Mouse (Mus musculus) heart, embryonic 11.5 days (tissue): ENCODE measurements at regions not wholly inside any gene's neighbourhood (a gene's known extent, or its start where the extent isn't known, plus 50 kb on each side); places are given as distances from the start of the nearest gene placed in this dataset.

Source experiments
- ATAC-seq: fragments of 200-750 bp; cut with Nextera tagmentation; replicated peaks from 2 replicates; pipeline ENCODE4 v1.8.0; 2017; ENCODE audit warnings: moderate library complexity; ENCODE audit not compliant: insufficient number of reproducible peaks, low FRiP score, low TSS enrichment
- H3K27ac ChIP-seq: fragments of 300-500 bp; sonication (generic); 2 replicates; pipeline ENCODE4 v1.5.1; 2014; ENCODE audit warnings: mild to moderate bottlenecking, low read depth, low read length
- H3K27me3 ChIP-seq: fragments of 300-500 bp; sonication (generic); 2 replicates; pipeline ENCODE4 v1.6.1; 2014; ENCODE audit warnings: mild to moderate bottlenecking, low read length, mixed read lengths; ENCODE audit not compliant: control insufficient read depth, insufficient read depth
- H3K36me3 ChIP-seq: fragments of 300-500 bp; sonication (generic); 2 replicates; pipeline ENCODE4 v1.6.1; 2014; ENCODE audit warnings: mild to moderate bottlenecking, low read length, moderate library complexity, mixed read lengths; ENCODE audit not compliant: control insufficient read depth, insufficient read depth
- H3K4me1 ChIP-seq: fragments of 300-500 bp; sonication (generic); 2 replicates; pipeline ENCODE4 v1.6.1; 2014; ENCODE audit warnings: low read length; ENCODE audit not compliant: control insufficient read depth, insufficient read depth
- H3K4me2 ChIP-seq: fragments of 300-500 bp; sonication (generic); 2 replicates; pipeline ENCODE4 v1.6.1; 2014; ENCODE audit warnings: mild to moderate bottlenecking, moderate library complexity
- H3K4me3 ChIP-seq: fragments of 300-500 bp; sonication (generic); 2 replicates; pipeline ENCODE4 v1.5.1; 2014; ENCODE audit warnings: low read depth, low read length
- H3K9ac ChIP-seq: fragments of 300-500 bp; sonication (generic); 2 replicates; pipeline ENCODE4 v1.6.1; 2014; ENCODE audit warnings: mild to moderate bottlenecking, low read depth, low read length, moderate library complexity
- H3K9me3 ChIP-seq: fragments of 300-500 bp; sonication (generic); replicated peaks from 2 replicates; pipeline ENCODE4 v1.6.1; 2016; ENCODE audit warnings: low read length; ENCODE audit not compliant: control insufficient read depth
- whole genome bisulfite sequencing: fragments of 180-500 bp; shearing (Covaris S2); extraction: QIAGEN DNeasy Blood & Tissue Kit; methylation state at CpG from one replicate; pipeline ENCODE4 v1.1.7; 2014; ENCODE audit not compliant: insufficient replicate concordance; 5-methylcytosine and 5-hydroxymethylcytosine counted together

- no peak for ATAC-seq
- Histone ChIP-seq H3K9ac (no peak overlapping the region), H3K4me3 (no peak overlapping the region), H3K36me3 (no peaks in the 10 kb centered on the region), H3K4me1 (no peaks in the 10 kb centered on the region), H3K9me3 (no peaks in the 10 kb centered on the region), H3K27me3 (no peaks in the 10 kb centered on the region), H3K4me2 (no peak overlapping the region), H3K27ac (no peak overlapping the region)
Observed at GRCm38 (mm10) chr1:193949817-193950216, 579.7 kb upstream of the Camk1g start.

GRCm38 (mm10) chr1:193946953-193947586 is 577.0 kb upstream of the Camk1g start:
- no peak for ATAC-seq
- no peaks in the 10 kb centered on the region for H3K4me1 ChIP-seq
- no peak overlapping the region for H3K9ac ChIP-seq
- H3K36me3 ChIP-seq: no peaks in the 10 kb centered on the region
- H3K9me3 ChIP-seq: no peaks in the 10 kb centered on the region
- no peak overlapping the region for H3K27ac ChIP-seq
- H3K27me3 ChIP-seq: no peaks in the 10 kb centered on the region
- H3K4me2 ChIP-seq: no peak overlapping the region
- no peak overlapping the region for H3K4me3 ChIP-seq
- WGBS: 78% methylated on average over 6 of the region's 6 CpGs

- no peak for ATAC-seq
- WGBS: 80% methylated on average over 2 of the region's 2 CpGs
- no peaks in the 10 kb centered on the region for H3K9me3 ChIP-seq
Observed at GRCm38 (mm10) chr1:193935969-193936368, 565.9 kb upstream of the Camk1g start.

DNA sequence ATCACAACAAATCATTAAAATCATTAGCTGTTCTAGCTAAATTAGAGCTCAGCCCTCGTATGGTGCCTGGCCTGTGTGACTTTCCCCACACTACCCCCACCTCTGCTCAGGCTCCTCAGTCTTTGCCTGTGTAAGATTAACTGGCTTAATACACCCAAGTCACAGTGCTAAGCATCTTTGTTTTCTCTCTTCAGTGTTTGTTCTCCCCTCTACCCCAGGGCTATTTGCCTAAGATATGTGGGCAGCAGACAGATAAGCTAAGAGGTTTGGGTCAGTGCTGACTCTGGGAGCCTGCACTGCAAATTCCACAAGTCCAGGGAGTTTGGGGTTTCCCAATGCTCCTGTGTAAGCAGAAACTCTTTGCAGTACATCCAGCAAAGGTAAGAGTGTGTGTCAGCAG is 564.2 kb upstream of the Camk1g start:
- 26% methylated on average over 1 of the region's 1 CpGs for WGBS
- no peaks in the 10 kb centered on the region for H3K9me3 ChIP-seq
- no peak overlapping the region for H3K4me2 ChIP-seq
- H3K27ac ChIP-seq: no peak overlapping the region
- H3K4me1 ChIP-seq: peaks cover 4% of the 10 kb centered on the region; the same call in 1 of the 2 replicates
- no peak overlapping the region for H3K9ac ChIP-seq
- H3K4me3 ChIP-seq: no peak overlapping the region
- ATAC-seq: no peak
- no peaks in the 10 kb centered on the region for H3K27me3 ChIP-seq
- no peaks in the 10 kb centered on the region for H3K36me3 ChIP-seq

More at GRCm38 (mm10) chr1:193935969-193936368, 565.9 kb upstream of the Camk1g start:
- Histone ChIP-seq H3K27me3 (no peaks in the 10 kb centered on the region), H3K4me2 (no peak overlapping the region), H3K36me3 (no peaks in the 10 kb centered on the region), H3K9ac (no peak overlapping the region), H3K4me3 (no peak overlapping the region), H3K4me1 (peaks cover 4% of the 10 kb centered on the region; the same call in 1 of the 2 replicates), H3K27ac (no peak overlapping the region)

GRCm38 (mm10) chr1:193931131-193931729 is 561.1 kb upstream of the Camk1g start:
- Histone ChIP-seq H3K27ac (no peak overlapping the region), H3K9me3 (no peaks in the 10 kb centered on the region), H3K4me1 (peaks cover 4% of the 10 kb centered on the region; the same call in 1 of the 2 replicates), H3K36me3 (no peaks in the 10 kb centered on the region), H3K9ac (no peak overlapping the region), H3K4me3 (no peak overlapping the region), H3K4me2 (no peak overlapping the region), H3K27me3 (no peaks in the 10 kb centered on the region)
- 66% methylated on average over 5 of the region's 5 CpGs for WGBS
- no peak for ATAC-seq

DNA sequence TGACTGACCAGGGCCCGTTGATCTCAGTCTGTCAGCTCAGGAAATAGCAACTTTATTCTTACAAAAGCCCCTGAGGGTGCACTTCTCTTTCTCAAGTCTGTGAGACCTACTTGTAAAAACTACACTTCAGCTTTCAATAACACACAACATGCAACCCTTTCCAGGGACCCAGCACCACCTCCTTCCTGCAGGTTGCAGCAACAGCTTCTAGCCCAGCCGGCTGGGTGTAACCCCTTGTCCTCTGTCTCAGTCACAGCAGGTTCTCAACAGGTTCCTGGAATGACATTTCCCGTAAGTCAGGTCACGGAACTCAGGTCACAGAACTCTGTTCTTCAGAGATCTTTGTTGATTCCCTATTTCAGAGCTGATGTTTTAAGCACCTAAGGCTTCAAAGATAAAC is 558.5 kb upstream of the Camk1g start:
- no peak overlapping the region for H3K27ac ChIP-seq
- H3K27me3 ChIP-seq: no peaks in the 10 kb centered on the region
- no peaks in the 10 kb centered on the region for H3K9me3 ChIP-seq
- no peak overlapping the region for H3K4me2 ChIP-seq
- H3K4me3 ChIP-seq: no peak overlapping the region
- H3K36me3 ChIP-seq: no peaks in the 10 kb centered on the region
- no peak overlapping the region for H3K9ac ChIP-seq
- 58% methylated on average over 4 of the region's 4 CpGs for WGBS
- H3K4me1 ChIP-seq: no peaks in the 10 kb centered on the region
- ATAC-seq: no peak

DNA sequence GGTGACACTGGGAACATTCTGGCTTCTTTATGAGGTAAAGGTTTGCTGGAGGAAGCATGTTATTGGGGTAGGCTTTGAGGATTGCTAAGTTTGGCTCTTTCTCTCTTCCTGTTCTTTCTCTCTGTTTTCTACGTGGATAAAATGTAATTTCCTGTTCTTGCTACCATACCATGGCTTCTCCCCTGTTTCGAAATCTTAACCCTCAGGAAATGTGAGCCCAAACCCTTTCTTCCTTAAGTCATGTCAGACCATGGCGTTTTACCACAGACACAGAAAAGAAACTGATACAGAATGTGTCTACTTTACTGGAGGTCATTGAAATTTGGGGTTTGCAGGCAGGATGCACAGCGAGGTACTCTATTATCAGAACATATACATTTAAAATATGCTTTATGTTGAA is 552.7 kb upstream of the Camk1g start:
- Histone ChIP-seq H3K4me2 (no peak overlapping the region), H3K9ac (no peak overlapping the region), H3K4me1 (no peaks in the 10 kb centered on the region), H3K36me3 (no peaks in the 10 kb centered on the region), H3K9me3 (no peaks in the 10 kb centered on the region), H3K27ac (no peak overlapping the region), H3K4me3 (no peak overlapping the region), H3K27me3 (no peaks in the 10 kb centered on the region)
- no peak for ATAC-seq
- WGBS: 67% methylated on average over 4 of the region's 4 CpGs

DNA sequence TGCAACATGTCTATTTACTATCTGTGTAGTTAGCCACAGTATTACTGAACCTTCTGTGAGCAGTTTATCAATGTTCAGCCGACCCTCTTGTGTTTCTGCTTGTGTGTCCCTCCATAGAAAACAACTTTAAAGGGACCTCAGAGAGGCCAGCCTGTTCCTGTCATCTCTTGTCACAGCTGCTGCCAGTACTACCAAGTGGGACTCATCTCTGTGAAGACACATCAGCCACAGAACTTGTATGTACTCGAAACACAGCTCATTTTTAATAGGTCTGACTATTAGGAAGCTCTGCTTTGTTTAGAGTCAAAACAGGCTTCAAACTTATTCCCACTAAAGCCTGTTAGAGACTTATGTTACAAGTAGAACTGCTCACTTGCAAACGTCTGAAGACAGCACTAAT is 549.1 kb upstream of the Camk1g start:
- no peak for ATAC-seq
- Histone ChIP-seq H3K4me1 (no peaks in the 10 kb centered on the region), H3K9me3 (no peaks in the 10 kb centered on the region), H3K4me3 (no peak overlapping the region), H3K27ac (no peak overlapping the region), H3K4me2 (no peak overlapping the region), H3K9ac (no peak overlapping the region), H3K27me3 (no peaks in the 10 kb centered on the region), H3K36me3 (no peaks in the 10 kb centered on the region)
- 48% methylated on average over 3 of the region's 3 CpGs for WGBS

GRCm38 (mm10) chr1:193905711-193906110 is 535.6 kb upstream of the Camk1g start:
- Histone ChIP-seq H3K4me3 (no peak overlapping the region), H3K36me3 (no peaks in the 10 kb centered on the region), H3K9ac (no peak overlapping the region), H3K4me1 (no peaks in the 10 kb centered on the region), H3K9me3 (no peaks in the 10 kb centered on the region), H3K27ac (no peak overlapping the region), H3K4me2 (no peak overlapping the region), H3K27me3 (no peaks in the 10 kb centered on the region)
- ATAC-seq: no peak
